Mouse (Mus musculus): Measurements from ENCODE around the gene Aar2. TPM values are rescaled to one million over a fixed set of nuclear protein-coding genes. Genes with fewer than 3 reads are reported as not detected.

The Aar2 gene
- total RNA-seq, 2 experiments from 2014 or later = 23.3 to 24.1 TPM

Other genes starting within 250 kb of the Aar2 start
- under 1 TPM; 0.62 to 0.69 TPM for gene Cnbd2, start 235.3 kb upstream of the Aar2 start, total RNA-seq (2021)
- gene Scand1, start 234.9 kb upstream of the Aar2 start, total RNA-seq (2021) = 10 to 100 TPM; 80.0 to 86.3 TPM
- gene Epb41l1, start 126.7 kb upstream of the Aar2 start, total RNA-seq (2021) = 10 to 100 TPM in 1 of 2 experiments, 1 to 10 TPM in 1; 7.5 to 10.5 TPM
- gene Dlgap4, start 66.1 kb downstream of the Aar2 start, total RNA-seq (2021) = 10 to 100 TPM; 31.7 to 36.7 TPM
- gene Myl9, start 227.8 kb downstream of the Aar2 start, total RNA-seq (2021) = 10 to 100 TPM; 70.9 to 74.6 TPM

Measured in heart, adult 18-20 months (tissue).